Comparison of ENCODE assay signal across 36 mouse cellular contexts in genomic region chr6:48536091-48536490, GRCm38 (mm10). TPM values are rescaled to one million over a fixed set of nuclear protein-coding genes. Genes with fewer than 3 reads are reported as not detected.
DNase-seq lines count a peak whose midpoint lies in the region; ATAC-seq lines count a peak whose summit lies in the region.
"Had no signal": no experiment of that assay in that cellular context is flagged by ENCODE, and none has a peak within 500 bp of the region (broad histone marks: within the 10 kb centered on the region; RNA-seq: fewer than 3 reads in every experiment).

No protein-coding gene starts in this region.

- H3K4me3 ChIP-seq in hindbrain, embryonic 13.5 days, result no peak overlapping the region
- no peak overlapping the region for H3K4me3 ChIP-seq in hindbrain, embryonic 11.5 days (ENCODE audit: low read depth, low read length)
- H3K4me3 ChIP-seq: embryonic facial prominence, embryonic 15.5 days; heart, adult 2 months had no signal

- H3K9ac ChIP-seq in hindbrain, embryonic 13.5 days, result peak overlapping the region; percentile 92
- no peak overlapping the region for H3K9ac ChIP-seq in hindbrain, embryonic 11.5 days (ENCODE audit: low read depth, low read length)
- H3K9ac ChIP-seq: embryonic facial prominence, embryonic 15.5 days; limb, embryonic 12.5 days; liver, postnatal 0 days had no signal

- peak; percentile 10 for DNase-seq in cerebellum, adult 11-12 months
- no peak for DNase-seq in cerebellum, postnatal 10 days
- no peak for DNase-seq in hindbrain, embryonic 11.5 days (ENCODE audit: low spot score)
- peak; percentile 52 for DNase-seq in 3T3-L1 (ENCODE audit: low read depth, low spot score)
- no peak for DNase-seq in layer of hippocampus, adult 18-20 months (ENCODE audit: low spot score in 2 of 2)
- DNase-seq in ovary, postnatal 36 days (ENCODE audit: low spot score), result no peak
- DNase-seq: adrenal gland, postnatal 25 days; cerebellum, adult 18-20 months; gastrocnemius, postnatal 25 days; heart, adult 2 months; heart, postnatal 10 days; kidney, adult 9 months; kidney, postnatal 10 days; liver, postnatal 0 days; lung, postnatal 4 days; thymus, adult 2 months; thymus, postnatal 36 days had no signal

- H3K9me3 ChIP-seq in hindbrain, embryonic 13.5 days, result no peaks in the 10 kb centered on the region
- H3K9me3 ChIP-seq in hindbrain, embryonic 11.5 days (ENCODE audit: control insufficient read depth, low read length), result no peaks in the 10 kb centered on the region
- H3K9me3 ChIP-seq: embryonic facial prominence, embryonic 10.5 days; embryonic facial prominence, embryonic 15.5 days; heart, embryonic 13.5 days; limb, embryonic 12.5 days; neural tube, embryonic 13.5 days had no signal

- H3K4me2 ChIP-seq in hindbrain, embryonic 13.5 days, result no peak overlapping the region
- H3K4me2 ChIP-seq in hindbrain, embryonic 11.5 days (replicated peaks; ENCODE audit: low read depth, low read length), result no peak overlapping the region
- H3K4me2 ChIP-seq: embryonic facial prominence, embryonic 15.5 days; liver, embryonic 11.5 days had no signal

- H3K27me3 ChIP-seq in hindbrain, embryonic 13.5 days, result no peaks in the 10 kb centered on the region
- H3K27me3 ChIP-seq in hindbrain, embryonic 11.5 days (ENCODE audit: control insufficient read depth, insufficient read depth, low read length), result no peaks in the 10 kb centered on the region
- H3K27me3 ChIP-seq: embryonic facial prominence, embryonic 15.5 days; heart, embryonic 13.5 days; limb, embryonic 12.5 days; neural tube, embryonic 13.5 days had no signal

- H3K36me3 ChIP-seq in hindbrain, embryonic 13.5 days, result peaks cover 25% of the 10 kb centered on the region
- no peaks in the 10 kb centered on the region for H3K36me3 ChIP-seq in hindbrain, embryonic 11.5 days (ENCODE audit: control insufficient read depth, insufficient read depth, low read length)

- no peak overlapping the region for H3K27ac ChIP-seq in hindbrain, embryonic 13.5 days
- no peak overlapping the region for H3K27ac ChIP-seq in hindbrain, embryonic 11.5 days (ENCODE audit: low read depth, low read length)
- H3K27ac ChIP-seq: embryonic facial prominence, embryonic 10.5 days; embryonic facial prominence, embryonic 15.5 days; heart, adult 2 months; heart, embryonic 13.5 days; limb, embryonic 12.5 days had no signal

- WGBS in hindbrain, embryonic 13.5 days, result 76% methylated on average over 4 of the region's 4 CpGs
- 78% methylated on average over 4 of the region's 4 CpGs for WGBS in hindbrain, embryonic 11.5 days

- no peak for ATAC-seq in hindbrain, embryonic 13.5 days (ENCODE audit: low FRiP score)
- no peak for ATAC-seq in hindbrain, embryonic 11.5 days (ENCODE audit: low FRiP score)
- ATAC-seq in granulocyte monocyte progenitor cell, adult 5-6 weeks (replicated peaks; ENCODE audit: poor library complexity, severe bottlenecking), result peak; percentile 60; the same call in 1 of the 2 replicates
- ATAC-seq: CD4-positive, CD25-positive, alpha-beta regulatory T cell, adult 4 months; forebrain, embryonic 14.5 days; intestine, postnatal 0 days; liver, postnatal 0 days had no signal

- peaks cover 35% of the 10 kb centered on the region for H3K4me1 ChIP-seq in hindbrain, embryonic 13.5 days (replicated peaks)
- H3K4me1 ChIP-seq in hindbrain, embryonic 11.5 days (replicated peaks; ENCODE audit: control insufficient read depth, insufficient read depth, low read length), result peaks cover 4% of the 10 kb centered on the region

RNA-seq across cellular contexts. Expression of gene Atp6v0e2, which starts 1.3 kb away (rescaled TPM):
- polyA plus RNA-seq in hindbrain, embryonic 13.5 days (2015; fragmentation: Nextera tagmentation; extraction: Ambion mirVana), result 184 and 189 TPM in 2 replicates
- polyA plus RNA-seq in hindbrain, embryonic 11.5 days (2014; fragmentation: Nextera tagmentation; extraction: Ambion mirVana), result 55.1 and 59.0 TPM in 2 replicates
- not detected in 2 replicates for total RNA-seq in granulocyte monocyte progenitor cell, adult 5-6 weeks (2014; fragmentation: Nextera tagmentation)
- not detected in 2 replicates for total RNA-seq in granulocyte monocyte progenitor cell, adult 5-6 weeks (2017)
- 100 to 1,000 TPM; 440 to 446 TPM for total RNA-seq in layer of hippocampus, adult 18-20 months (2021)
- total RNA-seq: hematopoietic stem cell, adult 5-6 weeks; megakaryocyte-erythroid progenitor cell, adult 5-6 weeks had no signal
- polyA plus RNA-seq: CD4-positive, CD25-positive, alpha-beta regulatory T cell, adult 4 months had no signal

RNA-seq across cellular contexts. Expression of gene Lrrc61, which starts 18.5 kb away (rescaled TPM):
- 20.8 and 22.1 TPM in 2 replicates for polyA plus RNA-seq in hindbrain, embryonic 13.5 days (2015; fragmentation: Nextera tagmentation; extraction: Ambion mirVana)
- polyA plus RNA-seq in hindbrain, embryonic 11.5 days (2014; fragmentation: Nextera tagmentation; extraction: Ambion mirVana), result 13.9 and 17.2 TPM in 2 replicates
- 11.3 and 12.5 TPM in 2 replicates for total RNA-seq in granulocyte monocyte progenitor cell, adult 5-6 weeks (2014; fragmentation: Nextera tagmentation)
- 5.4 and 7.3 TPM in 2 replicates for total RNA-seq in granulocyte monocyte progenitor cell, adult 5-6 weeks (2017)
- total RNA-seq in layer of hippocampus, adult 18-20 months (2021), result 10 to 100 TPM; 32.3 to 37.6 TPM

RNA-seq across cellular contexts. Expression of gene Rarres2, which starts 36.5 kb away (rescaled TPM):
- polyA plus RNA-seq in hindbrain, embryonic 13.5 days (2015; fragmentation: Nextera tagmentation; extraction: Ambion mirVana), result 5.2 and 6.0 TPM in 2 replicates
- polyA plus RNA-seq in hindbrain, embryonic 11.5 days (2014; fragmentation: Nextera tagmentation; extraction: Ambion mirVana), result 2.0 and 2.5 TPM in 2 replicates
- total RNA-seq in granulocyte monocyte progenitor cell, adult 5-6 weeks (2014; fragmentation: Nextera tagmentation), result not detected in 2 replicates
- not detected in 2 replicates for total RNA-seq in granulocyte monocyte progenitor cell, adult 5-6 weeks (2017)
- 10 to 100 TPM; 14.9 to 18.0 TPM for total RNA-seq in layer of hippocampus, adult 18-20 months (2021)
- total RNA-seq: hematopoietic stem cell, adult 5-6 weeks had no signal

RNA-seq across cellular contexts. Expression of gene Gm45021, which starts 53.3 kb away (rescaled TPM):
- polyA plus RNA-seq in hindbrain, embryonic 13.5 days (2015; fragmentation: Nextera tagmentation; extraction: Ambion mirVana), result 0.56 TPM in 1 of 2 replicates, not detected in the other
- polyA plus RNA-seq in hindbrain, embryonic 11.5 days (2014; fragmentation: Nextera tagmentation; extraction: Ambion mirVana), result not detected in 2 replicates
- not detected in 2 replicates for total RNA-seq in granulocyte monocyte progenitor cell, adult 5-6 weeks (2014; fragmentation: Nextera tagmentation)
- total RNA-seq in granulocyte monocyte progenitor cell, adult 5-6 weeks (2017), result not detected in 2 replicates
- not detected for total RNA-seq in layer of hippocampus, adult 18-20 months (2021)
- total RNA-seq: adrenal gland, adult 18-20 months; adrenal gland, postnatal 25 days; gastrocnemius, postnatal 25 days; heart, adult 2 months; heart, postnatal 10 days; hematopoietic stem cell, adult 5-6 weeks; layer of hippocampus, postnatal 10 days; left cerebral cortex, adult 18-20 months; left cerebral cortex, postnatal 14 days; megakaryocyte-erythroid progenitor cell, adult 5-6 weeks; midbrain, postnatal 0 days had no signal
- polyA plus RNA-seq: CD4-positive, CD25-positive, alpha-beta regulatory T cell, adult 4 months; embryonic facial prominence, embryonic 10.5 days; embryonic facial prominence, embryonic 15.5 days; forebrain, embryonic 14.5 days; heart, adult 2 months; intestine, postnatal 0 days; limb, embryonic 12.5 days; liver, embryonic 11.5 days; liver, postnatal 0 days; lung, embryonic 16.5 days; midbrain, postnatal 0 days; neural tube, embryonic 13.5 days; thymus, adult 2 months had no signal

RNA-seq across cellular contexts. Expression of gene Repin1, which starts 57.6 kb away (rescaled TPM):
- 39.3 and 41.8 TPM in 2 replicates for polyA plus RNA-seq in hindbrain, embryonic 13.5 days (2015; fragmentation: Nextera tagmentation; extraction: Ambion mirVana)
- polyA plus RNA-seq in hindbrain, embryonic 11.5 days (2014; fragmentation: Nextera tagmentation; extraction: Ambion mirVana), result 35.3 and 37.8 TPM in 2 replicates
- 15.2 and 18.8 TPM in 2 replicates for total RNA-seq in granulocyte monocyte progenitor cell, adult 5-6 weeks (2014; fragmentation: Nextera tagmentation)
- total RNA-seq in granulocyte monocyte progenitor cell, adult 5-6 weeks (2017), result 10.6 and 12.0 TPM in 2 replicates
- 10 to 100 TPM; 48.0 to 51.0 TPM for total RNA-seq in layer of hippocampus, adult 18-20 months (2021)

Comparison
In these comparisons a context has a peak if more than half of its experiments do, and no peak if none do; other contexts are left out.
1. DNase-seq: peak in cerebellum, adult 11-12 months (single experiment) and 3T3-L1 (single experiment); none in cerebellum, postnatal 10 days (0 of 2), hindbrain, embryonic 11.5 days (single experiment), layer of hippocampus, adult 18-20 months (0 of 2) and ovary, postnatal 36 days (single experiment).
2. RNA of gene Atp6v0e2, which starts 1.3 kb away (total RNA-seq): 440 to 446 TPM in layer of hippocampus, adult 18-20 months; not detected in granulocyte monocyte progenitor cell, adult 5-6 weeks; every median in the first group is over 100 times any median in the second.
3. RNA of gene Rarres2, which starts 36.5 kb away (total RNA-seq): 14.9 to 18.0 TPM in layer of hippocampus, adult 18-20 months; not detected in granulocyte monocyte progenitor cell, adult 5-6 weeks; every median in the first group is over 10 times any median in the second.